Mouse (Mus musculus) small intestine, adult 2 months (tissue): Measurements from ENCODE around the gene Dysf. TPM values are rescaled to one million over a fixed set of nuclear protein-coding genes. Genes with fewer than 3 reads are reported as not detected.

Experiments
- H3K27ac ChIP-seq: fragments of 200-500 bp; 2 replicates; pipeline ENCODE4 v1.5.1; 2012; ENCODE audit warnings: low read depth, low read length, control low read depth, inconsistent platforms; ENCODE audit not compliant: insufficient read depth
- H3K27me3 ChIP-seq: fragments of 200-500 bp; 2 replicates; pipeline ENCODE4 v1.6.1; 2012; ENCODE audit warnings: mild to moderate bottlenecking, moderate library complexity, low read length, inconsistent platforms; ENCODE audit not compliant: control insufficient read depth, insufficient read depth
- H3K36me3 ChIP-seq: fragments of 200-500 bp; 2 replicates; pipeline ENCODE4 v1.6.1; 2012; ENCODE audit warnings: mild to moderate bottlenecking, low read length, control low read depth, inconsistent platforms; ENCODE audit not compliant: control insufficient read depth, insufficient read depth
- H3K4me1 ChIP-seq: fragments of 200-500 bp; 2 replicates; pipeline ENCODE4 v1.6.1; 2012; ENCODE audit warnings: low read length, inconsistent platforms, mixed read lengths; ENCODE audit not compliant: control insufficient read depth, insufficient read depth, insufficient read length
- H3K4me3 ChIP-seq: fragments of 200-500 bp; 2 replicates; pipeline ENCODE4 v1.5.1; 2012; ENCODE audit warnings: low read depth, mild to moderate bottlenecking, control low read depth, inconsistent platforms, low read length, moderate library complexity
- CTCF ChIP-seq: fragments of 200-500 bp; IDR thresholded peaks from 2 replicates; pipeline ENCODE4 v1.5.1; 2012; ENCODE audit warnings: low read depth, mild to moderate bottlenecking, control low read depth, inconsistent platforms, low read length, moderate library complexity, mixed read lengths; ENCODE audit not compliant: insufficient replicate concordance, insufficient read length; ENCODE audit errors: extremely low read depth
- POLR2A ChIP-seq: fragments of 200-500 bp; IDR thresholded peaks from 2 replicates; pipeline ENCODE4 v1.6.1; 2012; ENCODE audit warnings: low read depth, mild to moderate bottlenecking, control low read depth, inconsistent platforms, low read length, moderate library complexity
- WGBS: fragments of 180-500 bp; shearing (Covaris S2); methylation state at CpG from one replicate; pipeline ENCODE4 v1.1.7; 2018; 5-methylcytosine and 5-hydroxymethylcytosine counted together
- polyA plus RNA-seq: library from polyadenylated mRNA; depleted of rRNA; stranded (reverse); fragments of >200 nt; gene quantifications from 2 replicates; pipeline ENCODE4 v1.2.3, GENCODE M21; 2012

The Dysf gene
- polyA plus RNA-seq, 1 experiment = 7.9 TPM

DNA sequence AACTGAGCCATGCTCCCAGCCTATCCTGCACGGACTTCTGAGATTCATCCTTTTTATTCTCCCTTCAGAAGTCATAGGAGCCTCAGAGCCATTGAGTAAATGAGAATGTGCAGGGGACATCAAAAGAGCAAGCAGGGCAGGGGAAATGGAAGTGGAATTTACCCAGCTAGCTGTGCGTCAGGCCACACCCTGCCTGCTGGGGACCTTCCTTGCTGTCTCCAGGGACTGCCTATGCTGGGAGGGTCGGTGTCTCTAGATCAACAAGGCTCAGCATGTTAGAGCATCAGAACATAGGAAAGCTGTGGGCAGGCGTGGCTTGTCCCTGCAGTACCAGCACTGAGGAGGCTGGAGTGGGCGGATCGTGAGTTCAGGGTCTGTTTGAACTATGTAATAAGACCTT is 42.6 kb downstream of the Dysf start:
- Histone ChIP-seq H3K4me3 (no peak overlapping the region), H3K4me1 (no peaks in the 10 kb centered on the region), H3K27me3 (no peaks in the 10 kb centered on the region), H3K36me3 (no peaks in the 10 kb centered on the region), H3K27ac (no peak overlapping the region)
- WGBS = 20% methylated on average over 6 of the region's 6 CpGs
- TF ChIP-seq CTCF = no peak
- no peak for TF ChIP-seq POLR2A

DNA sequence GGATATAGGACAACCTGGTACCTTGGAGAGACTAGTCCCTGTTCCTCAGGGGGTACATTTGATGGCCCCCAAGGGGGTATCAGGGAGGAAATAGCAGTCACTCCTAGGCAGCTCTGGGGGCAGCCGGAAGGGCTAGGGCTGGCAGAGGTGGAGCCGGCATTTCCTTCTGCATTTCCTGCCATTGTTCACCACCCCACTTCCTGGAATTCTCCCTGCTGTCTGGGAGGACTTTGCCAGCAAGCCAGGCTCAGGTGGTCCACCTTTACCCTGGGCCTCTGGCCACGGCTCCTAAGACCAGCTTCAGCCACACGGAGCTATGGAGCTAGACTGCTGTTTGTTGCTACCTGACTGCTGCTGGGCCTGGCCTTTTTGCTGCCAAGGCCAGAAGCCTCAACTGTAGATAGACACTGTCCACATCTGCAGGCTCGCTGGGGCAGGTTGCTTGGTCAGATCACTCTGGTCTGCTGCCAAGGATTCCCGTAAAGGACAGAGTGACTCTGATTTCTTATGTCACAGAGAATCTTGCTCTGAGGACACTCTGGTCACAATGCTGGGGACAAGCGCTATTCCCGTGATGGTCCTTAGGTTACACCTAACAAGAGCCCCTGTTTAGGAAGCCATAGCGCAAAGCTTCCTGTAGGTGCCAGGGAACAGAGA is 45.6 kb downstream of the Dysf start:
- no peaks in the 10 kb centered on the region for H3K27me3 ChIP-seq
- H3K4me1 ChIP-seq = no peaks in the 10 kb centered on the region
- no peak overlapping the region for H3K4me3 ChIP-seq
- WGBS = 70% methylated on average over 9 of the region's 9 CpGs
- H3K27ac ChIP-seq = no peak overlapping the region
- no peaks in the 10 kb centered on the region for H3K36me3 ChIP-seq
- TF ChIP-seq CTCF = no peak

DNA sequence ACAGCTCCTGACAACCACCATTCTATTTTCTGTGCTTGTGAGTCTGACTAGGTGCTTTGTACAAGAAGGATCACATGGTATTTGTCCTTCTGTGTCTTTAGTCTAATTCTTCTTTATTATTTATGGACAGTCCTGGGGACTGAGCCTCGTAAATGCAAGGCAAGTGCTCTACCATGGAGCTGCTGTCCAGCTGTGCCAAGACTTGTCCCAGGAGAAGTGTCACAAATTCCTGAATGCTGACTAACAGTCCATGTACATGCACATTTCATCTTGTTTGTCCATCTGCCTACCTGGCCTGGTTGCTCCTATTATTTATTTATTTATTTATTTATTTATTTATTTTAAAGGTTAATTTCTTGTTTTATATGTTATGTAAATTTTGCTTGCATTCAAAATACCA is 47.2 kb downstream of the Dysf start:
- no peaks in the 10 kb centered on the region for H3K27me3 ChIP-seq
- H3K4me3 ChIP-seq = no peak overlapping the region
- TF ChIP-seq CTCF = no peak
- TF ChIP-seq POLR2A = no peak
- H3K4me1 ChIP-seq = no peaks in the 10 kb centered on the region
- H3K27ac ChIP-seq = no peak overlapping the region
- H3K36me3 ChIP-seq = no peaks in the 10 kb centered on the region
- WGBS = 49% methylated on average over 1 of the region's 1 CpGs

GRCm38 (mm10) chr6:84057216-84057615 is 48.8 kb downstream of the Dysf start:
- H3K4me1 ChIP-seq = no peaks in the 10 kb centered on the region
- H3K36me3 ChIP-seq = no peaks in the 10 kb centered on the region
- no peaks in the 10 kb centered on the region for H3K27me3 ChIP-seq
- H3K4me3 ChIP-seq = no peak overlapping the region
- 83% methylated on average over 8 of the region's 8 CpGs for WGBS
- H3K27ac ChIP-seq = no peak overlapping the region
- TF ChIP-seq CTCF (no peak), POLR2A (no peak)

DNA sequence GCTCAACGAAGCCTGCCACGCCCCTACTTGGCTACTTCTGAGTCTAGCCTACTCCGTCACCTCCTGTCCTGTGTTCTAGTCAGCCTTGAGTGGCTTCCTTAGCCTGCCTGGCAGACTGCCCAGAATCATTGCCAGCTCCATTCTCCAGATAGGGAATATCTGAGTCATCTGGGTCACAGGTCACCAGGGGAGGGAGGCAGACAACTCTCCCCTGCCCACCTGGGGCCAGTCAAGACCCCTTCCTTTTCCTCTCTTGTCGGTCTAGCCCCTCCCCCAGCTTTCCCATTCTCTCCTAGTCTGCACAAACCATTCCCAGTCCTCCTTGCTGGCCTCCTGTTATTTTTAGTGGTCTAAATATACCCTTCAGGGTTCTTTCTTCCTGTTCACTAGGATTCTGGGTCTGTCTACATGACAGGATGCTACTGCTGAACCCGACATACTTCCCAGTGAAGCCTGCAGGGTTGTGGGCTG is 50.3 kb downstream of the Dysf start:
- Histone ChIP-seq H3K4me3 (no peak overlapping the region), H3K27ac (no peak overlapping the region), H3K27me3 (no peaks in the 10 kb centered on the region), H3K36me3 (no peaks in the 10 kb centered on the region), H3K4me1 (no peaks in the 10 kb centered on the region)
- 33% methylated on average over 5 of the region's 5 CpGs for WGBS
- TF ChIP-seq POLR2A (no peak), CTCF (no peak)

GRCm38 (mm10) chr6:84059771-84060414 is 51.5 kb downstream of the Dysf start:
- H3K27ac ChIP-seq = no peak overlapping the region
- H3K4me1 ChIP-seq = no peaks in the 10 kb centered on the region
- H3K4me3 ChIP-seq = no peak overlapping the region
- H3K27me3 ChIP-seq = no peaks in the 10 kb centered on the region
- no peaks in the 10 kb centered on the region for H3K36me3 ChIP-seq
- TF ChIP-seq CTCF (no peak), POLR2A (no peak)
- 41% methylated on average over 4 of the region's 4 CpGs for WGBS

- no peak overlapping the region for H3K4me3 ChIP-seq
- H3K36me3 ChIP-seq = no peaks in the 10 kb centered on the region
- WGBS = 5% methylated on average over 5 of the region's 5 CpGs
- no peaks in the 10 kb centered on the region for H3K27me3 ChIP-seq
- TF ChIP-seq CTCF (peak; percentile 78; the same call in 1 of the 2 replicates), POLR2A (no peak)
- no peaks in the 10 kb centered on the region for H3K4me1 ChIP-seq
- no peak overlapping the region for H3K27ac ChIP-seq
Measured at GRCm38 (mm10) chr6:84061328-84061727, 52.9 kb downstream of the Dysf start.
